Mouse (Mus musculus): Measurements from ENCODE around the gene Snx17. TPM values are rescaled to one million over a fixed set of nuclear protein-coding genes. Genes with fewer than 3 reads are reported as not detected.

Gene Snx17
- polyA plus RNA-seq, 1 experiment: 45.9 TPM

DNA sequence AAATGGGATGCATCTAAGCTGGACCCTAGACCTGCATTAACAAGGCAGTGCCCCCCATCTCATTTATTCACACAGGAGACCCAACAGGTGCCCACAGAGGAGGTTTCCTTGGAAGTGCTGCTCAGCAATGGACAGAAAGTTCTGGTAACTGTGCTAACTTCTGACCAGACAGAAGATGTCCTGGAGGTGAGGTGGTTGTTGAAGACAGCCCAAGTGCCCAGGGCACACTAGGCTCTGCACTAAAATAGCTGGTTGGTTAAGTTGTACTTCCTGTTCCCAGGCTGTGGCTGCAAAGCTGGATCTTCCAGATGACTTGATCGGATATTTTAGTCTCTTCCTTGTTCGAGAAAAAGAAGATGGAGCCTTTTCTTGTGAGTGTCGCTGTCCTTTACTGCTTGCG, 2.6 kb downstream of the Snx17 start:
- Histone ChIP-seq H3K36me3 (ENCODE audit: control insufficient read depth, insufficient read depth, low read length, poor library complexity, severe bottlenecking) (peaks cover 44% of the 10 kb centered on the region), H3K27me3 (ENCODE audit: control insufficient read depth, insufficient read depth, low read length, poor library complexity, severe bottlenecking) (no peaks in the 10 kb centered on the region), H3K4me3 (ENCODE audit: low read depth, low read length) (no peak overlapping the region), H3K27ac (ENCODE audit: insufficient read depth, low read length) (no peak overlapping the region), H3K4me1 (ENCODE audit: control insufficient read depth, insufficient read depth, low read length) (no peaks in the 10 kb centered on the region), H3K9ac (ENCODE audit: low read depth, poor library complexity, severe bottlenecking) (no peak overlapping the region), H3K9me3 (replicated peaks; ENCODE audit: control insufficient read depth, insufficient read depth, low read length, poor library complexity, severe bottlenecking) (no peaks in the 10 kb centered on the region)
- TF ChIP-seq EP300 (IDR thresholded peaks at IDR 0.05; ENCODE audit: insufficient read depth, low read depth, low read length) (no peak), POLR2A (IDR thresholded peaks at IDR 0.05; ENCODE audit: insufficient read depth, low read length) (no peak), CTCF (IDR thresholded peaks at IDR 0.05; ENCODE audit: low read depth, low read length) (no peak)

DNA sequence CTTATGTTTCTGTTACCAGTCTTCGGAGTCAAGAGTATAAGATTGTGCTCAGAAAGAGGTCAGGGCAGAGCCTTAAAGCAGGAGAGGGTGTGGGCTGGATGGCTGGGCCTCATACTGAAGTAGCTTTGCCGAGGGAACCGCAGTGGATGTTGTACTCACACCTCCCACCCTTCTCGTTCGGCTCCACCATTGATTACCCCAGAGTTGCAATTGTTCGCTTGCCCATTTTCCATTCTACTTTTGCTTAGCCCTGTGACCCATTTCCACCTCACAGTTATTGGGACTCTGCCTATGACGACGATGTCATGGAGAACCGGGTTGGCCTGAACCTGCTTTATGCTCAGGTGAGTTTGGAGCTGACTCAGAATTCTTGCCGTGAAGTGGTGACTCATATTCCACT, 3.2 kb downstream of the Snx17 start:
- H3K27ac ChIP-seq (ENCODE audit: insufficient read depth, low read length): no peak overlapping the region
- H3K9ac ChIP-seq (ENCODE audit: low read depth, poor library complexity, severe bottlenecking): no peak overlapping the region
- no peaks in the 10 kb centered on the region for H3K9me3 ChIP-seq (replicated peaks; ENCODE audit: control insufficient read depth, insufficient read depth, low read length, poor library complexity, severe bottlenecking)
- TF ChIP-seq CTCF (IDR thresholded peaks at IDR 0.05; ENCODE audit: low read depth, low read length) (no peak), EP300 (IDR thresholded peaks at IDR 0.05; ENCODE audit: insufficient read depth, low read depth, low read length) (no peak), POLR2A (IDR thresholded peaks at IDR 0.05; ENCODE audit: insufficient read depth, low read length) (no peak)
- peaks cover 44% of the 10 kb centered on the region for H3K36me3 ChIP-seq (ENCODE audit: control insufficient read depth, insufficient read depth, low read length, poor library complexity, severe bottlenecking)
- no peaks in the 10 kb centered on the region for H3K4me1 ChIP-seq (ENCODE audit: control insufficient read depth, insufficient read depth, low read length)
- no peaks in the 10 kb centered on the region for H3K27me3 ChIP-seq (ENCODE audit: control insufficient read depth, insufficient read depth, low read length, poor library complexity, severe bottlenecking)
- H3K4me3 ChIP-seq (ENCODE audit: low read depth, low read length): no peak overlapping the region

DNA sequence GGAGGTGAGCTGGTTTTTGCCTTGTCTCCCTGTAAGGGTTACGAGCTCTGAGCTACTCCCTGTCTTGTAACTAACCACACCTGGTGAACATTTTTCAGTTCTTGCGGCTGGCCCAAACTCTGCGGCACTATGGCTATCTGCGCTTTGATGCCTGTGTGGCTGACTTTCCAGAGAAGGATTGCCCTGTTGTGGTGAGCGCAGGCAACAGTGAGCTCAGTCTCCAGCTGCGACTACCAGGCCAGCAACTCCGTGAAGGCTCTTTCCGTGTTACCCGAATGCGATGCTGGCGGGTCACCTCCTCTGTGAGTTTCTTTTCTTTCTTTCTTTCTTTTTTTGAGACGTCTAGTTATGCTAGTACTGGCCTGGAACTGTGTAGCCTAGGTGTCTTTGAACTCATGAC, 4.0 kb downstream of the Snx17 start:
- TF ChIP-seq POLR2A (IDR thresholded peaks at IDR 0.05; ENCODE audit: insufficient read depth, low read length): no peak
- TF ChIP-seq EP300 (IDR thresholded peaks at IDR 0.05; ENCODE audit: insufficient read depth, low read depth, low read length): no peak
- no peak for TF ChIP-seq CTCF (IDR thresholded peaks at IDR 0.05; ENCODE audit: low read depth, low read length)
- no peaks in the 10 kb centered on the region for H3K4me1 ChIP-seq (ENCODE audit: control insufficient read depth, insufficient read depth, low read length)
- peaks cover 44% of the 10 kb centered on the region for H3K36me3 ChIP-seq (ENCODE audit: control insufficient read depth, insufficient read depth, low read length, poor library complexity, severe bottlenecking)
- H3K27ac ChIP-seq (ENCODE audit: insufficient read depth, low read length): no peak overlapping the region
- H3K9me3 ChIP-seq (replicated peaks; ENCODE audit: control insufficient read depth, insufficient read depth, low read length, poor library complexity, severe bottlenecking): no peaks in the 10 kb centered on the region
- H3K27me3 ChIP-seq (ENCODE audit: control insufficient read depth, insufficient read depth, low read length, poor library complexity, severe bottlenecking): no peaks in the 10 kb centered on the region
- H3K4me3 ChIP-seq (ENCODE audit: low read depth, low read length): no peak overlapping the region
- no peak overlapping the region for H3K9ac ChIP-seq (ENCODE audit: low read depth, poor library complexity, severe bottlenecking)

DNA sequence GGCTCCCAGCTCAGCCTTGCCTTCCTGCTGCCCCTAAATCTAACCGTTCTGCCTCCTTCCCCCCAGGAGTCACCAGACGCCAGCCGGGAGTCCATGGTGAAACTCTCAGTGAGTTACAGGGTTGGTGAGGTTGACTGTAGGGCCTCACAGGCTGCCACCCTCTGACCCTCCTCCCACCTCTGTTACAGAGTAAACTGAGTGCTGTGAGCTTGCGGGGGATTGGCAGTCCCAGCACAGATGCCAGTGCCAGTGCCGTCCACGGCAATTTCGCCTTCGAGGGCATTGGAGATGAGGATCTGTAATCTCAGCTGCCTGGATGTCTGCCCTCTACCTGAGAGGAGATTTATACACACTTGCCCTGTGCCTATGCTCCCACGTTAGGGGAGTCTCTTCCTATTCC, 5.1 kb downstream of the Snx17 start:
- Histone ChIP-seq H3K27me3 (ENCODE audit: control insufficient read depth, insufficient read depth, low read length, poor library complexity, severe bottlenecking) (no peaks in the 10 kb centered on the region), H3K9me3 (replicated peaks; ENCODE audit: control insufficient read depth, insufficient read depth, low read length, poor library complexity, severe bottlenecking) (no peaks in the 10 kb centered on the region), H3K4me3 (ENCODE audit: low read depth, low read length) (no peak overlapping the region), H3K9ac (ENCODE audit: low read depth, poor library complexity, severe bottlenecking) (no peak overlapping the region), H3K27ac (ENCODE audit: insufficient read depth, low read length) (no peak overlapping the region), H3K4me1 (ENCODE audit: control insufficient read depth, insufficient read depth, low read length) (no peaks in the 10 kb centered on the region), H3K36me3 (ENCODE audit: control insufficient read depth, insufficient read depth, low read length, poor library complexity, severe bottlenecking) (peaks cover 46% of the 10 kb centered on the region)
- TF ChIP-seq CTCF (IDR thresholded peaks at IDR 0.05; ENCODE audit: low read depth, low read length) (no peak), EP300 (IDR thresholded peaks at IDR 0.05; ENCODE audit: insufficient read depth, low read depth, low read length) (no peak), POLR2A (IDR thresholded peaks at IDR 0.05; ENCODE audit: insufficient read depth, low read length) (no peak)

DNA sequence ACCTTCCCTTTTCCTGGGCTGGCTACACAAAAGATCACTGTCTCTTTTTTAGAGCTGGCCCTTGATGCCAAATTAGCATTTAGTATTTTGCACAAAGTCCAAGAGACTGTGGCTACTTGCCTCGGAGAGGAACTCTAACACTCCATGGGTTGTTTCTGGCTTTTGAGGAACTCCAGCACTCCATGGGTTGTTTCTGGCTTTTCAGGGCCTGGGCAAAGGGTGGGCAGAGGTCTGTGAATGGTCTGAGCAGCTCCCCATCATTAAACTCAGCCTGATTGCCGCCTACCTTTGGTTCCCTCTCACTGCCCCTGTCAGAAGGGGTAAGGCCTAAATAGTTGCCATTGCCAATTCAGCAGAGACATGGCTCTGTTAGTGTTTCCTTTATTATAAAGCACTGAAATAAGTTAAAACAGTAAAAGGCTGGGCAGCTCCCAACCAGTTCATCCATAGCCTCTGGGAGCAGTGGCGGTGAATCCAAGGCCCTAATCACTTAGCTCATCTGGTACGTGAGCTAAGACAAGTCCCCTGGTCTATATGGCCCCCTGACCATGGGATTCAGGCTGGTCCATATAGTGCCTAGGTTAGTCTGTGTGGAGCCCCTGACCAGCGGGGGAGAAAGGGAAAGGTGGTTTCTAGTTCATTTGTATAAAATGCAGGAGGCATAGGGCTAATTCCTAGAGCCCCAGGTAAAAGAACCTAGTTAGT, 5.7 kb downstream of the Snx17 start:
- H3K36me3 ChIP-seq (ENCODE audit: control insufficient read depth, insufficient read depth, low read length, poor library complexity, severe bottlenecking): peaks cover 50% of the 10 kb centered on the region
- no peaks in the 10 kb centered on the region for H3K4me1 ChIP-seq (ENCODE audit: control insufficient read depth, insufficient read depth, low read length)
- TF ChIP-seq CTCF (IDR thresholded peaks at IDR 0.05; ENCODE audit: low read depth, low read length) (no peak), POLR2A (IDR thresholded peaks at IDR 0.05; ENCODE audit: insufficient read depth, low read length) (no peak), EP300 (IDR thresholded peaks at IDR 0.05; ENCODE audit: insufficient read depth, low read depth, low read length) (no peak)
- H3K4me3 ChIP-seq (ENCODE audit: low read depth, low read length): no peak overlapping the region
- H3K9me3 ChIP-seq (replicated peaks; ENCODE audit: control insufficient read depth, insufficient read depth, low read length, poor library complexity, severe bottlenecking): no peaks in the 10 kb centered on the region
- H3K9ac ChIP-seq (ENCODE audit: low read depth, poor library complexity, severe bottlenecking): no peak overlapping the region
- H3K27me3 ChIP-seq (ENCODE audit: control insufficient read depth, insufficient read depth, low read length, poor library complexity, severe bottlenecking): no peaks in the 10 kb centered on the region
- no peak overlapping the region for H3K27ac ChIP-seq (ENCODE audit: insufficient read depth, low read length)

DNA sequence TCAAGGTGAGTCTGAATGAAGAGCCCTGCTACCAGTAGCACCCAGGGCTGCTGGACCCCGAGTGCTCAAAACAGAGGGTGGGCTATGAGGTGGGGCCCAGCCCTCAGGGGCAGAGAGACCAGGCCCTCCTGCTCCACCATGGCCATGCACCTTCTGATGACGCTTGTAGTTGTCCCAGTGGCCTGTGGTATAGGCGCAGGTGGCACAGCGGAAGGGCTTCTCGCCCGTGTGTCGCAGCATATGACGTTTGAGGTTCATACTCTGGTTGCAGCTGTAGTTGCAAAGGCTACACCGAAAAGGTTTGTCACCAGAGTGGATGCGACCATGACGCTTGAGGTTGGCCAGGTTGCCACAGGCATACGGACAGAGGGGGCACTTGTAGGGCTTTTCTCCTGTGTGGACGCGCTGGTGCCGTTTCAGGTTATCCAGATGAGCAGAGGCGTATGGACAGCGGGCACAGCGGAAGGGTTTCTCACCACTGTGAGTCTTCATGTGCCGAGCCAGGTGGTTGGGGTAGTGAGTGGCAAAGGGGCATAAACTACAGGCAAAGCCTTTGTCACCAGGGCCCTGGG, 6.4 kb downstream of the Snx17 start:
- no peak for TF ChIP-seq POLR2A (IDR thresholded peaks at IDR 0.05; ENCODE audit: insufficient read depth, low read length)
- TF ChIP-seq EP300 (IDR thresholded peaks at IDR 0.05; ENCODE audit: insufficient read depth, low read depth, low read length): no peak
- no peak for TF ChIP-seq CTCF (IDR thresholded peaks at IDR 0.05; ENCODE audit: low read depth, low read length)
- H3K27ac ChIP-seq (ENCODE audit: insufficient read depth, low read length): no peak overlapping the region
- H3K4me3 ChIP-seq (ENCODE audit: low read depth, low read length): no peak overlapping the region
- peaks cover 51% of the 10 kb centered on the region for H3K36me3 ChIP-seq (ENCODE audit: control insufficient read depth, insufficient read depth, low read length, poor library complexity, severe bottlenecking)
- no peaks in the 10 kb centered on the region for H3K4me1 ChIP-seq (ENCODE audit: control insufficient read depth, insufficient read depth, low read length)
- no peak overlapping the region for H3K9ac ChIP-seq (ENCODE audit: low read depth, poor library complexity, severe bottlenecking)
- no peaks in the 10 kb centered on the region for H3K27me3 ChIP-seq (ENCODE audit: control insufficient read depth, insufficient read depth, low read length, poor library complexity, severe bottlenecking)
- H3K9me3 ChIP-seq (replicated peaks; ENCODE audit: control insufficient read depth, insufficient read depth, low read length, poor library complexity, severe bottlenecking): no peaks in the 10 kb centered on the region
